Mouse (Mus musculus): ENCODE measurements at regions not wholly inside any gene's neighbourhood (a gene's known extent, or its start where the extent isn't known, plus 50 kb on each side); places are given as distances from the start of the nearest gene placed in this dataset.
A peak's percentile ranks its signal among the peaks of the same experiment; 100 is the strongest.

DNA sequence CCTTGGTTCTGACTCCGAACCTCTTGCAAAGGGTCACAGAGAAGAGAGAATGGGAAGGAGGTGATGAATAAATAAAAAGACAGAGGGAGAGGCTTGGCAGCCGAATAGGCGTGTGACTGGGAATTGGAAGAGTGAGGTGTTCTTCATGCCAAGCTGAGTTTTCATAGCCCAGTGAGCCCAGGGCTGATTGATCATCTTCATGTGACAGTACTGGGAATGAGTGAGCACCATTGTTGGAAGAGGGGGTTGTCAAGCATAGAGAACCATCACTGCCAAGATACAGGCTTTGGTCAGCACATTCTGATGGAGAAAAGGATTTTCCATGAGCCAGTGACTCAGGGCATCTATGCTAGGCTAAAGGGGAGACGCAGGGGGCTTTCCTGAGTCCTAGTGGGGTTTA is 163.0 kb downstream of the Slc30a10 start:
- DNase-seq (ENCODE audit: low read depth, low spot score), result no peak

DNA sequence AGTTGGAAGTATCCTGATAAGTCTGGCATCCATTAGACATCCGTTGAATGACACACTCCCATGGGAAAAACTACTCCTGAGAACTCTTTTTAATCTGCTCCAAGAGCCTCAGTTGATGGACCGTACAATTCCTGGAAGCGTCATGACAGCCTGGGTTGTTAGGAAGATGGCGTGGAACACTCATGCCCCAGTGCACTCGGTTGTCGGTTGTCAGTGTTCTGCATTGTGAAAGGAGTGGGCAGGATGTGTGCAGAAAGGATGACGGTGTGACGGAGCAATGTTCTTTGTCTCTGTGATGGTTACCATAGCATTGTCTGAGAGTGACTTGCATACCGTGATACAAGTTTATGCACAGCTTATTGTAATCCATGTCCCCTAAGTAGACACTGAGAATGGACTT is 164.4 kb downstream of the Slc30a10 start:
- DNase-seq (ENCODE audit: low read depth, low spot score), result no peak

GRCm38 (mm10) chr1:185628401-185628800 is 173.8 kb downstream of the Slc30a10 start:
- peak; percentile 66 for DNase-seq (ENCODE audit: low read depth, low spot score)

- no peak for DNase-seq (ENCODE audit: low read depth, low spot score)
Measured at GRCm38 (mm10) chr1:185629976-185630375, 175.3 kb downstream of the Slc30a10 start.

DNA sequence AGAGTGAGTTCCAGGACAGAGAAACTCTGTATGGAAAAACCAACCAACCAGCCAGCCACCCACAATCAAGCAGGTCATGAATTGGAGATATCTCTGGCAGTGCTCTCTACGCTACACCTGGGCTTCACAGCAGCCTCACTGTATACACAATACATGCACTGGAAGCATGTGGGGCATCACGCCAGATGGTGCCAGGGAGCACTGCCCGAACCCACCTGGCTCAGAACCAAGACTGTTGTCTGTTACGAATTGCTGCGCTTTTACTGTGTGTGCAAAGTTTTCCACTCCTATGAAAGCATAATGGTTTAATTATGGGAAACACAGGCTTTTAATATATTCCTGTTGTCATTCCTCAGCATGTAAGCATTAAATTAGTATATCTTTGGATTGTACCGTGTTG is 184.0 kb downstream of the Slc30a10 start:
- DNase-seq (ENCODE audit: low read depth, low spot score), result no peak

DNA sequence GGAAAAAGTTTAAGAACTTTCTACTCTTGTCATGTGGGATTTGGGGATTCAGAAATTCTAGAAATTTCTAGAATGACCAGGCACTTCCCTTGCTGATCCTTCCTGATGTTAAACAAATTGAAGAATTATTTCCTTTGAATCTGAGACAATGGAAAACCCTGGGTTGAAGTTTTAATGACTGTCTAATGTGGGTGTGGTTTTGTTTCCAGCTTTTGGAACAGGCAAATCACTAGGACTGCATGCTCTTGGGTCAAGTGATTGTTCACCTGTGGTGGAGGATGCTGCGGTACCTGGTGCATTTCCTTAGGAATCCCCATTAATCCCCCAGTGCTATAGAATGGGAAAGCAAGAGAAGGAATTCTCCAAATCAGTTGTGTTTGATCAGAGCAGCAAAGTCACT is 184.8 kb downstream of the Slc30a10 start:
- DNase-seq (ENCODE audit: low read depth, low spot score), result peak; percentile 89

DNA sequence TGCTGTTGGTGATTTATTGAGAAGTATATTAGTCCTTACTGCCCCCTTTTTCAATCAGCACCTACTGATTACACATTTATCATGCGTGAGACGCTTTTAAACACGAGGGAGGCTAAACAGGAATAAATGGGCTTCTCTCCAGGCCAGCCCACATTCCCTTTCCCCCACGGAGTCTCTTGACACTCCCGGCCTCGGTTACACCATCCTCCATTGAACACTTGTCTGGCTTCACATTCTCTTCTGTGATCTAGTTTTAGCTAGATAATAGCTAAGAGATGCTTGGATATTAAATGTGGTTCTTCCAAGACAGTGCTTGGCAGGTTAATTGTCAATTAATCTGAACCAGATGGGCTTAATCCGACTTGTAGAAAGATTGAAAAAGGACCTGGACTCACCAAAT is 189.4 kb downstream of the Slc30a10 start:
- DNase-seq (ENCODE audit: low read depth, low spot score), result no peak

GRCm38 (mm10) chr1:185648128-185648527 is 193.5 kb downstream of the Slc30a10 start:
- DNase-seq (ENCODE audit: low read depth, low spot score), result no peak

GRCm38 (mm10) chr1:185648926-185649325 is 194.3 kb downstream of the Slc30a10 start:
- DNase-seq (ENCODE audit: low read depth, low spot score), result no peak

- DNase-seq (ENCODE audit: low read depth, low spot score), result no peak
Measured at GRCm38 (mm10) chr1:185650926-185651325, 196.3 kb downstream of the Slc30a10 start.

- DNase-seq (ENCODE audit: low read depth, low spot score), result no peak
Measured at GRCm38 (mm10) chr1:185655021-185655420, 200.4 kb downstream of the Slc30a10 start.

- no peak for DNase-seq (ENCODE audit: low read depth, low spot score)
Measured at GRCm38 (mm10) chr1:185655461-185655860, 200.8 kb downstream of the Slc30a10 start.

DNA sequence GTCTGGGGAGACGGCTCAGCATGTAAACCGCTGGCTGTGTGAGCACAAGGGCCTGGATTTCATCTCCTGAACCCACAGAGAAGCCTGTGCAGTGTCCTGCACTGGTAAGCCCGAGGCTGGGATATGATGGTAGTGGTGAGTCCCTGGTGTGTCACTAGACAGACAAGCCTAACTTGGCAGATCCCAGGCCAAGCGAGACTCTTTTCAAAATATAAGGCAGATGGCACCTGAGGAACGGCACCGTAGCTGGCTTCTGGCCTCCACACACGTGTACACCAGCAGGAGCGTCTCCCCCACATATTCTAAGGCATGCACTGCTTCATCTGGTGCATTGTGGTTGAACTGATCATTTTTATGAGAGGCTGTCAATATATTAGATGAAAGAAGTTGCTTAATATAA is 202.6 kb downstream of the Slc30a10 start:
- no peak for DNase-seq (ENCODE audit: low read depth, low spot score)

GRCm38 (mm10) chr1:185659476-185659875 is 204.8 kb downstream of the Slc30a10 start:
- DNase-seq (ENCODE audit: low read depth, low spot score), result no peak

- no peak for DNase-seq (ENCODE audit: low read depth, low spot score)
Measured at GRCm38 (mm10) chr1:185662336-185662735, 207.7 kb downstream of the Slc30a10 start.

GRCm38 (mm10) chr1:185670029-185670741 is 215.5 kb downstream of the Slc30a10 start:
- DNase-seq (ENCODE audit: low read depth, low spot score), result no peak

DNA sequence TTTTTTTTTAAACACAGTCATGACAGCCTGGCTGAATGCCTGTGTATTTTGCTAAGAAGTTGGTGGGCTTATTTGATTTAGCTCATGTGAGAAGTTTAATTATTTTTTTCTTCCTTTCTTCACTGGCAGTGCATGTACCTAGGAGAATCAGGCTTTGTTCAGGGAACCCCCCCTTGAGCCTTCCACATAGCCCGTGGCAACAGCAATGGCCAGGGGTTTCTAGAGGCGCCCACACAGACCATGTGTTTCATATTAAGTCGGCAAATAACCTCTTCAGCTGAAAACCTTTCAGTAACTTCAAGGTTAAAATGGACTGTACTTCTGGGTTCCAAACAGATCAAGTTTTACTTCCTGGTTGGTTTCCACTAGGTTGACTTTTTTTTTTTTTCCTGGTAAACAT is 218.3 kb downstream of the Slc30a10 start:
- no peak for DNase-seq (ENCODE audit: low read depth, low spot score)

DNA sequence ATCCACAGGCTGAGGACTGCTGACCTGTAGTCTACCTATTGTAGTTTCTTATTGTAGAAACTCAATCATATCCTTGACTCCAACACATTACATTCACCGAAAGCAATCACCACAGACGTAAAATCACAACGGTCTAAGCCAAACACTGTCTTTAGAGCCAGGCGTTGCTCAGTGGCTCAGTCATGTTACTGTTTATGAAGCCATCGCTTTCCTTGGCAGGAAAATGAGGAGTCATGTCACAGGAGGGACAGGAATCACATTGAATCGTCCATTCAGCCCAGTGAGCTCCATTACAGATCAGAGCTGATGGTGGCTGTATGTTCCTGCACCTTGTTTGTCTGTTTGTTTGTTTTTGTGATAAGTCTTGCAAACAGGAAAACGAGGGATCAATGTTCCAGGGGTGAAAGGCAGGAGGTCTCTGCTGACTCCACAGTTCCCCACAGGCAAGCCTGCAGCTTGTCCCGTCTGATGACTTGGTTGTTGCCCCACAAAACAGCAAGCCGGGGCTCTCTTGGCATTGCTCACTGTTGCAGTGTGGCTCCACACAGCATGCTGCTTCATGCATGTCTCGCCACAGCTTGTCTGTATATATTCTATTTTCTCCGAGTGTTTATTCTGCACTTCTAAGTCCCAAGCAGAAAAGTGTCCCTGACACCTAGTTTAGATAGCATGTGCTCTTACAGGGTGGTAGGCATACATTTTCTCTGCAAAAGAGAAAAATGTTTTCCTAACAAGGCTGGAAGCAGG is 221.2 kb downstream of the Slc30a10 start:
- no peak for DNase-seq (ENCODE audit: low read depth, low spot score)

GRCm38 (mm10) chr1:185681610-185682457 is 227.2 kb downstream of the Slc30a10 start:
- peak; percentile 55 for DNase-seq (ENCODE audit: low read depth, low spot score)

DNA sequence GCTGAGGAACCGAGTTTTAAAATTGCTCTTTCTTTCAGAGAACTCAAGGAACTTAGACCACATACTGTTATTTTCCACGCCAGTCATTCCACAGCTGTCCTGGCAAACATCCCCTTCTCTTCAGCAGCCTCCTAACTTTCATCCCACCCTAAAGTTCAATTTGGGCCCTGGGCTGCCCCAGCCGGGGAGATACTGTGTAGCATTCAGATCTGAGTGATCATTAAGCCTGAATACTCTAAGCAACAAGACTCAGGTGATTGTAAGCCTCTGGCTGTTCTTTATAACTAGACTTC is 227.8 kb downstream of the Slc30a10 start:
- no peak for DNase-seq (ENCODE audit: low read depth, low spot score)

- DNase-seq (ENCODE audit: low read depth, low spot score), result peak; percentile 46
Measured at GRCm38 (mm10) chr1:185684638-185685037, 230.0 kb downstream of the Slc30a10 start.

DNA sequence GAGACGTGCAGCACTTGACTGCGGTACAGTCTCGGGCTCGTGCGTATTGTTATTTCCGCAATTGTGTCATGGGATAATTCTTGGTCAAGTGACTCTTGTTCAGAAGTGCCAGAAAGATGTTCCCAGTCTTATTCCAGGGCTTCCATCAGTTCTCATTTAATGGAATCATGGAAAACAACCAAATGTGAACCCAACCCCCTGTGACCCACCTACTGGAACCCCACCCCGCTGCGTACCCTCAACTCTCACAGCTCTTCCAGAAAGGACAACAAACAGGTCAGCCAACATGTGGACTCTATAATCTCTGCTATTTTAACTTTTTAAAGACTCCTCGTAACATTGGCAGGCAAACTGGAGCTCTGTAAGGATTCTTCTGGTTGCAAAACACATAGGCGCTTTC is 233.9 kb downstream of the Slc30a10 start:
- DNase-seq (ENCODE audit: low read depth, low spot score), result no peak

Data from R1 (cell line).